Mouse (Mus musculus) thymus, adult 2 months (tissue): ENCODE results near the gene Myo1c.

ENCODE experiments used
- CTCF ChIP-seq: fragments of 200-500 bp; IDR thresholded peaks from 2 replicates; pipeline ENCODE4 v1.5.1; 2012; ENCODE audit warnings: mild to moderate bottlenecking, control low read depth, low read length, moderate library complexity, borderline replicate concordance; ENCODE audit not compliant: control insufficient read depth, poor library complexity, insufficient read depth; ENCODE audit errors: extremely low read depth
- POLR2A ChIP-seq: fragments of 200-500 bp; IDR thresholded peaks from 2 replicates; pipeline ENCODE4 v1.6.1; 2012; ENCODE audit warnings: mild to moderate bottlenecking, low read length, control low read depth, moderate library complexity; ENCODE audit not compliant: control insufficient read depth, poor library complexity, insufficient read depth; ENCODE audit errors: extremely low read depth

- TF ChIP-seq POLR2A (no peak), CTCF (no peak)
These were observed 45.5 kb upstream of the Myo1c start for GRCm38 (mm10) chr11:75604826-75605225.
